Mouse (Mus musculus) CH12.LX (cell line): ENCODE data around the gene Cftr. TPM values are rescaled to one million over a fixed set of nuclear protein-coding genes. Genes with fewer than 3 reads are reported as not detected.

ENCODE experiments used
- DNase-seq: peaks from one replicate; pipeline ENCODE4 v3.0.0-alpha.2; 2013; ENCODE audit errors: extremely low read depth
- H3K27ac ChIP-seq: 2 replicates; pipeline ENCODE4 v1.5.1; 2012; ENCODE audit warnings: low read depth, mild to moderate bottlenecking, control low read depth, moderate library complexity; ENCODE audit not compliant: insufficient read depth
- H3K27me3 ChIP-seq: replicated peaks from 2 replicates; pipeline ENCODE3; 2012; ENCODE audit warnings: inconsistent platforms
- H3K36me3 ChIP-seq, 2 experiments: replicated peaks in 1 of 2; 2 replicates each; pipeline versions ENCODE3 to v1.6.1; 2012; ENCODE audit warnings: inconsistent platforms in 1 of 2, low read length in 1 of 2, mild to moderate bottlenecking in 1 of 2, mixed read lengths in 1 of 2, moderate library complexity in 1 of 2; ENCODE audit not compliant: control insufficient read depth in 1 of 2, insufficient read depth in 1 of 2
- H3K4me1 ChIP-seq, 2 experiments: 2 replicates each; pipeline ENCODE4 v1.6.1; 2012; ENCODE audit warnings: inconsistent platforms in 1 of 2, moderate library complexity in 1 of 2; ENCODE audit not compliant: insufficient read depth in 2 of 2, control insufficient read depth in 1 of 2
- H3K4me2 ChIP-seq: 2 replicates; pipeline ENCODE4 v1.6.1; 2012; ENCODE audit warnings: low read depth, mild to moderate bottlenecking, control low read depth; ENCODE audit not compliant: poor library complexity, insufficient read depth, severe bottlenecking
- H3K4me3 ChIP-seq, 3 experiments: fragments of 150-350 bp in 1 of 3; sonication (generic) in 1 of 3; replicated peaks in 1 of 3; 2 replicates each; pipeline versions ENCODE3 to v1.5.1; 2011 to 2012; ENCODE audit warnings: low read depth in 2 of 3, low read length in 2 of 3, mild to moderate bottlenecking in 2 of 3, moderate library complexity in 2 of 3, control low read depth in 1 of 3, improper control_type of control experiment in 1 of 3, inconsistent platforms in 1 of 3, mixed read lengths in 1 of 3; ENCODE audit not compliant: poor library complexity in 1 of 3
- H3K79me2 ChIP-seq: replicated peaks from 2 replicates; pipeline ENCODE4 v1.6.1; 2012; ENCODE audit warnings: mild to moderate bottlenecking, moderate library complexity; ENCODE audit not compliant: control insufficient read depth, poor library complexity, insufficient read depth, severe bottlenecking; ENCODE audit errors: extremely low read depth
- H3K9ac ChIP-seq: 2 replicates; pipeline ENCODE4 v1.6.1; 2012; ENCODE audit warnings: low read depth, mild to moderate bottlenecking, control low read depth, moderate library complexity; ENCODE audit not compliant: insufficient read depth
- H3K9me3 ChIP-seq: replicated peaks from 2 replicates; pipeline ENCODE3; 2012; ENCODE audit warnings: low read length, inconsistent platforms, mixed read lengths
- E2F4 ChIP-seq: IDR thresholded peaks from 2 replicates; pipeline ENCODE4 v1.6.1; 2011; ENCODE audit warnings: low read depth, low read length, improper control_type of control experiment; ENCODE audit not compliant: insufficient replicate concordance
- ETS1 ChIP-seq: conservative IDR thresholded peaks from 2 replicates; pipeline ENCODE4 v1.6.1; 2012; ENCODE audit warnings: low read depth, mild to moderate bottlenecking, inconsistent platforms, low read length, improper control_type of control experiment, moderate library complexity
- MAFK ChIP-seq: IDR thresholded peaks from 2 replicates; pipeline ENCODE4 v1.6.1; 2011; ENCODE audit warnings: low read length, improper control_type of control experiment; ENCODE audit not compliant: insufficient replicate concordance
- MXI1 ChIP-seq: IDR thresholded peaks from 2 replicates; pipeline ENCODE4 v1.6.1; 2011; ENCODE audit warnings: mild to moderate bottlenecking, low read depth, low read length, improper control_type of control experiment
- MYC ChIP-seq: IDR thresholded peaks from 2 replicates; pipeline ENCODE4 v1.6.1; 2011; ENCODE audit warnings: low read depth, mild to moderate bottlenecking, improper control_type of control experiment, low read length
- NELFE ChIP-seq: IDR thresholded peaks from 2 replicates; pipeline ENCODE4 v1.6.1; 2011; ENCODE audit warnings: low read depth, low read length, improper control_type of control experiment
- POLR2A ChIP-seq: IDR thresholded peaks from 2 replicates; pipeline ENCODE4 v1.6.1; 2011; ENCODE audit warnings: low read depth, mild to moderate bottlenecking, improper control_type of control experiment, low read length
- RAD21 ChIP-seq: IDR thresholded peaks from 2 replicates; pipeline ENCODE4 v1.6.1; 2011; ENCODE audit warnings: low read depth, mild to moderate bottlenecking, low read length, improper control_type of control experiment, moderate library complexity
- RCOR1 ChIP-seq: conservative IDR thresholded peaks from 2 replicates; pipeline ENCODE4 v1.6.1; 2012; ENCODE audit warnings: low read depth, mild to moderate bottlenecking, inconsistent platforms, low read length, improper control_type of control experiment
- SIN3A ChIP-seq: IDR thresholded peaks from 2 replicates; pipeline ENCODE4 v1.6.1; 2012; ENCODE audit warnings: low read length, improper control_type of control experiment, inconsistent platforms
- TCF12 ChIP-seq: IDR thresholded peaks from 2 replicates; pipeline ENCODE4 v1.6.1; 2014; ENCODE audit warnings: low read depth, mild to moderate bottlenecking, inconsistent platforms, low read length, improper control_type of control experiment
- UBTF ChIP-seq: IDR thresholded peaks from 2 replicates; pipeline ENCODE4 v1.6.1; 2012; ENCODE audit warnings: low read depth, mild to moderate bottlenecking, inconsistent platforms, low read length, improper control_type of control experiment, moderate library complexity
- ZC3H11A ChIP-seq: IDR thresholded peaks from 2 replicates; pipeline ENCODE4 v1.6.1; 2012; ENCODE audit warnings: low read depth, mild to moderate bottlenecking, inconsistent platforms, low read length, improper control_type of control experiment
- dilution Hi-C: fragments of 300-500 bp; cut with MboI; formaldehyde crosslinking; loops from 2 replicates; pipeline ENCODE4 v1.14.3; 2020; ENCODE audit warnings: low sequenced_read_pairs; ENCODE audit not compliant: extremely low pct_unique_long_range_greater_than_20kb, extremely low pct_ligation_motif_present
- in situ Hi-C: fragments of 300-500 bp; cut with MboI; formaldehyde crosslinking; loops from 3 replicates; pipeline ENCODE4 v1.14.3; 2019; ENCODE audit warnings: low sequenced_read_pairs, low pct_ligation_motif_present, low pct_unique_long_range_greater_than_20kb, mixed read lengths
- polyA plus RNA-seq: library from polyadenylated mRNA; unstranded; fragments of >175 nt; gene quantifications from 2 replicates; pipeline ENCODE4 v1.2.1, GENCODE M21; 2012; ENCODE audit warnings: low read depth; ENCODE audit not compliant: insufficient read length
- total RNA-seq, 2 experiments: library from RNA; depleted of rRNA; stranded (reverse); fragments of 300-350 nt in 1 of 2; fragments of >200 nt in 1 of 2; gene quantifications; 2 replicates each; pipeline ENCODE4 v1.2.3; 2012 to 2014

The Cftr gene
- total and polyA plus RNA-seq, 3 experiments, result not detected

- no peak overlapping the region for H3K4me2 ChIP-seq
- dilution Hi-C loops (no loop called here), in situ Hi-C loops (no loop called here)
- H3K4me3 ChIP-seq, result no peak overlapping the region
- H3K36me3 ChIP-seq, result no peaks in the 10 kb centered on the region
- no peak overlapping the region for H3K27ac ChIP-seq
- no peak for DNase-seq
- H3K79me2 ChIP-seq, result no peaks in the 10 kb centered on the region
- no peaks in the 10 kb centered on the region for H3K27me3 ChIP-seq
- H3K4me1 ChIP-seq, result no peaks in the 10 kb centered on the region
- no peaks in the 10 kb centered on the region for H3K9me3 ChIP-seq
- H3K9ac ChIP-seq, result no peak overlapping the region
- no peak for TF ChIP-seq ETS1
These were observed 131.6 kb downstream of the Cftr start for GRCm38 (mm10) chr6:18302105-18302504.

GRCm38 (mm10) chr6:18303228-18303627 lies 132.7 kb downstream of the Cftr start:
- no peak for DNase-seq
- Histone ChIP-seq H3K9ac (no peak overlapping the region), H3K4me1 (no peaks in the 10 kb centered on the region), H3K9me3 (no peaks in the 10 kb centered on the region), H3K27me3 (no peaks in the 10 kb centered on the region), H3K4me2 (no peak overlapping the region), H3K79me2 (no peaks in the 10 kb centered on the region), H3K36me3 (no peaks in the 10 kb centered on the region), H3K27ac (no peak overlapping the region), H3K4me3 (no peak overlapping the region)
- in situ Hi-C loops, result no loop called here
- dilution Hi-C loops, result no loop called here
- no peak for TF ChIP-seq TCF12
- no peak for TF ChIP-seq ETS1
- TF ChIP-seq ZC3H11A, result no peak
- TF ChIP-seq MAFK, result no peak
- TF ChIP-seq MXI1, result no peak
- no peak for TF ChIP-seq UBTF
- no peak for TF ChIP-seq RAD21
- TF ChIP-seq MYC, result no peak
- no peak for TF ChIP-seq RCOR1

- dilution Hi-C loops, result no loop called here
- Histone ChIP-seq H3K4me1 (no peaks in the 10 kb centered on the region), H3K27ac (no peak overlapping the region)
These were observed 134.6 kb downstream of the Cftr start for GRCm38 (mm10) chr6:18305130-18305529.

More at GRCm38 (mm10) chr6:18305130-18305529, 134.6 kb downstream of the Cftr start:
- Histone ChIP-seq H3K9ac (no peak overlapping the region), H3K27me3 (no peaks in the 10 kb centered on the region), H3K4me2 (no peak overlapping the region), H3K4me3 (no peak overlapping the region), H3K9me3 (no peaks in the 10 kb centered on the region), H3K36me3 (no peaks in the 10 kb centered on the region), H3K79me2 (no peaks in the 10 kb centered on the region)
- in situ Hi-C loops, result no loop called here
- no peak for TF ChIP-seq E2F4
- TF ChIP-seq TCF12, result no peak
- no peak for TF ChIP-seq NELFE
- no peak for TF ChIP-seq POLR2A
- TF ChIP-seq SIN3A, result no peak
- no peak for DNase-seq
